Mouse (Mus musculus) intestine, postnatal 0 days (tissue): ENCODE measurements around the gene Ifnlr1. TPM values are rescaled to one million over a fixed set of nuclear protein-coding genes. Genes with fewer than 3 reads are reported as not detected.
A peak's percentile ranks its signal among the peaks of the same experiment; 100 is the strongest.

ENCODE experiments used
- ATAC-seq: fragments of 200-750 bp; cut with Nextera tagmentation; 2 replicates; pipeline ENCODE4 v1.8.0; 2017; ENCODE audit warnings: mild to moderate bottlenecking, moderate TSS enrichment, moderate library complexity
- H3K27ac ChIP-seq: fragments of 300-500 bp; sonication (generic); 2 replicates; pipeline ENCODE4 v1.5.1; 2014; ENCODE audit warnings: mild to moderate bottlenecking, low read depth, low read length, moderate library complexity
- H3K27me3 ChIP-seq: fragments of 300-500 bp; sonication (generic); replicated peaks from 2 replicates; pipeline ENCODE4 v1.6.1; 2014; ENCODE audit warnings: low read length, mixed read lengths; ENCODE audit not compliant: control insufficient read depth, insufficient read depth
- H3K36me3 ChIP-seq: fragments of 300-500 bp; sonication (generic); 2 replicates; pipeline ENCODE4 v1.6.1; 2014; ENCODE audit warnings: mild to moderate bottlenecking, moderate library complexity; ENCODE audit not compliant: control insufficient read depth, insufficient read depth
- H3K4me1 ChIP-seq: fragments of 300-500 bp; sonication (generic); replicated peaks from 2 replicates; pipeline ENCODE4 v1.6.1; 2014; ENCODE audit warnings: antibody characterized with exemption, low read length, mixed read lengths; ENCODE audit not compliant: control insufficient read depth, insufficient read depth
- H3K4me2 ChIP-seq: fragments of 300-500 bp; sonication (generic); replicated peaks from 2 replicates; pipeline ENCODE4 v1.6.1; 2014; ENCODE audit warnings: low read depth, mild to moderate bottlenecking, moderate library complexity
- H3K4me3 ChIP-seq: fragments of 300-500 bp; sonication (generic); 2 replicates; pipeline ENCODE4 v1.5.1; 2014; ENCODE audit warnings: low read depth, low read length
- H3K9ac ChIP-seq: fragments of 300-500 bp; sonication (generic); 2 replicates; pipeline ENCODE4 v1.6.1; 2014; ENCODE audit warnings: mild to moderate bottlenecking, low read depth, low read length
- H3K9me3 ChIP-seq: fragments of 300-500 bp; sonication (generic); 2 replicates; pipeline ENCODE4 v1.6.1; 2016; ENCODE audit warnings: mixed run types; ENCODE audit not compliant: control insufficient read depth
- CTCF ChIP-seq: sonication (generic); IDR thresholded peaks from 2 replicates; pipeline ENCODE4 v1.5.1; 2016; ENCODE audit warnings: low read depth, mild to moderate bottlenecking, control low read depth, antibody characterized with exemption, moderate library complexity
- WGBS: fragments of 180-500 bp; shearing (Covaris S2); extraction: QIAGEN DNeasy Blood & Tissue Kit; methylation state at CpG from one replicate; pipeline ENCODE4 v1.1.7; 2014; 5-methylcytosine and 5-hydroxymethylcytosine counted together
- polyA plus RNA-seq: library from polyadenylated mRNA; unstranded; fragments of >200 nt; fragmentation: Nextera tagmentation; extraction: Ambion mirVana; gene quantifications from 2 replicates; pipeline ENCODE4 v1.2.1, GENCODE M21; 2015

Ifnlr1 gene
- polyA plus RNA-seq, 1 experiment from 2014 or later = 5.5 TPM

DNA sequence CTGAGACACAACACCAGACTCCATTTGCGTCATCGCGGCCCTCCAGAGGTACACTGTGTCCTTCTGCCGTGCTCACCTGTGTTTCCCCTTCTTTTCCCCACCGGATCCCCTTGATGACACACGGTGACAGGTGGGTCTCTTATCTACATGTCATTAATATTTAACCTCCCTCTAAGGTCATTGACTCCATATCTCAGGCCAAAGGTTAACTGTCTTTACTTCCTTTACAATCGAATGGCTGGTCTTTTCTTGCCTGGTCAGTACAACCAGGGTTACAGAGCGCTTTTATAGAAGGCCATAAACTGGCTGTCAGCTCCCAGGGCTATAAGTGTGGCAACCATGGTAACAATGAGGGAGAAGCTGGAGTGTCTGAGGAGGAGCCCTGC is 66.7 kb downstream of the Ifnlr1 start:
- Histone ChIP-seq H3K4me3 (no peak overlapping the region), H3K9me3 (no peaks in the 10 kb centered on the region), H3K36me3 (peaks cover 35% of the 10 kb centered on the region), H3K4me2 (no peak overlapping the region), H3K27me3 (no peaks in the 10 kb centered on the region), H3K9ac (no peak overlapping the region), H3K27ac (peak overlapping the region; percentile 93), H3K4me1 (peaks cover 14% of the 10 kb centered on the region)
- TF ChIP-seq CTCF = no peak
- peak; percentile 93 for ATAC-seq
- 23% methylated on average over 8 of the region's 8 CpGs for WGBS

Other genes starting within 250 kb of the Ifnlr1 start
- gene Stpg1, start 191.5 kb upstream of the Ifnlr1 start, polyA plus RNA-seq = 0.09 TPM in 1 of 2 replicates, not detected in the other
- gene Nipal3, start 191.2 kb upstream of the Ifnlr1 start, polyA plus RNA-seq = 5.7 TPM in 2 replicates
- gene Grhl3, start 112.7 kb upstream of the Ifnlr1 start, polyA plus RNA-seq = 0.39 and 0.51 TPM in 2 replicates
- 7.7 and 7.8 TPM in 2 replicates for gene Il22ra1, start 41.9 kb downstream of the Ifnlr1 start, polyA plus RNA-seq
- gene Myom3, start 73.4 kb downstream of the Ifnlr1 start, polyA plus RNA-seq = 0.66 and 0.72 TPM in 2 replicates
- gene Srsf10, start 169.5 kb downstream of the Ifnlr1 start, polyA plus RNA-seq = 84.2 and 89.2 TPM in 2 replicates
- 103 and 114 TPM in 2 replicates for gene Pnrc2, start 187.6 kb downstream of the Ifnlr1 start, polyA plus RNA-seq
- 0.14 and 0.24 TPM in 2 replicates for gene Cnr2, start 209.1 kb downstream of the Ifnlr1 start, polyA plus RNA-seq
- 717 and 739 TPM in 2 replicates for gene Fuca1, start 234.4 kb downstream of the Ifnlr1 start, polyA plus RNA-seq